Mouse (Mus musculus): ENCODE data around the gene Prss8.

DNA sequence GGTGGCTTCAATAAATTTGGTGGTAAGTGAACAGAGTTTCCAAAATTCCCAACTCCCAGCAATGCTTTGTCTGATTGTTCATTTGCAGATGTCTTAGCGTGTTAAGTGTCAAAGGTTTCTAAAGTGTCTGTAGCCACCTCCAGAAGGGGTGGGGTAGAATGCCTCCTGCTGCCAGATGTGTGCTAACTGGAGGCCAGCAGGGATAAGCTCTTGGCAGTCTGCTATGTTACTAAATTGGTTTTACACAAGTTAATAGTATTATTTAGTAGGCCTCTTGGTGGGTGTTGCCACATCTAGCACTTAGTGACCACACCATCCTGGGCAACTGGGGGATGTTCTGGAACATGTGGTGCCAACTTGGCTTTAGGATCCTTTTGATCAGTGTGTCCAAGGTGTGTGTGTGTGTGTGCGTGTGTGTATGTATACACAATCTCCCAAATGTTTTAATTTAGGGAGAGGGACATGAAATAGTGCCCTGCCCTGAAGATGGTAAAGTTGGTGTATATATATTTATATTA is 44.6 kb upstream of the Prss8 start:
- TF ChIP-seq CTCF (IDR thresholded peaks at IDR 0.05; ENCODE audit: borderline replicate concordance, insufficient read depth, low read length): no peak
- TF ChIP-seq POLR2A (IDR thresholded peaks at IDR 0.05; ENCODE audit: low read depth, low read length): no peak

Measured in embryonic fibroblast, embryonic 13.5 days (primary cell).